Mouse (Mus musculus) lung, embryonic 15.5 days (tissue): ENCODE measurements around the gene Cyp20a1. TPM values are rescaled to one million over a fixed set of nuclear protein-coding genes. Genes with fewer than 3 reads are reported as not detected.
A peak's percentile ranks its signal among the peaks of the same experiment; 100 is the strongest.

Experiments used
- ATAC-seq: fragments of 200-750 bp; cut with Nextera tagmentation; 2 replicates; pipeline ENCODE4 v1.8.0; 2017; ENCODE audit warnings: moderate number of reproducible peaks, borderline replicate concordance; ENCODE audit not compliant: low FRiP score, low TSS enrichment; ENCODE audit errors: extremely low read depth
- H3K27ac ChIP-seq: fragments of 300-500 bp; sonication (generic); 2 replicates; pipeline ENCODE4 v1.5.1; 2015; ENCODE audit warnings: moderate library complexity, mild to moderate bottlenecking, inconsistent platforms
- H3K27me3 ChIP-seq: fragments of 300-500 bp; sonication (generic); 2 replicates; pipeline ENCODE4 v1.6.1; 2015; ENCODE audit warnings: inconsistent platforms
- H3K36me3 ChIP-seq: fragments of 300-500 bp; sonication (generic); 2 replicates; pipeline ENCODE4 v1.6.1; 2015; ENCODE audit warnings: inconsistent platforms
- H3K4me1 ChIP-seq: fragments of 300-500 bp; sonication (generic); 2 replicates; pipeline ENCODE4 v1.6.1; 2015; ENCODE audit warnings: inconsistent platforms
- H3K4me2 ChIP-seq: fragments of 300-500 bp; sonication (generic); 2 replicates; pipeline ENCODE4 v1.6.1; 2015; ENCODE audit warnings: inconsistent platforms, mild to moderate bottlenecking, moderate library complexity
- H3K4me3 ChIP-seq: fragments of 300-500 bp; sonication (generic); 2 replicates; pipeline ENCODE4 v1.5.1; 2015; ENCODE audit warnings: mild to moderate bottlenecking, inconsistent platforms
- H3K9ac ChIP-seq: fragments of 300-500 bp; sonication (generic); 2 replicates; pipeline ENCODE4 v1.6.1; 2015; ENCODE audit warnings: inconsistent platforms
- H3K9me3 ChIP-seq: fragments of 300-500 bp; sonication (generic); 2 replicates; pipeline ENCODE4 v1.6.1; 2016; ENCODE audit warnings: inconsistent platforms
- WGBS: fragments of 180-500 bp; shearing (Covaris S2); methylation state at CpG from one replicate; pipeline ENCODE4 v1.1.7; 2015; 5-methylcytosine and 5-hydroxymethylcytosine counted together
- polyA plus RNA-seq: library from polyadenylated mRNA; unstranded; fragments of >200 nt; fragmentation: Nextera tagmentation; extraction: Ambion mirVana; gene quantifications from 2 replicates; pipeline ENCODE4 v1.2.1, GENCODE M21; 2015

Gene Cyp20a1
- 30.7 and 33.9 TPM in 2 replicates for polyA plus RNA-seq

- Histone ChIP-seq H3K36me3 (peaks cover 8% of the 10 kb centered on the region; the same call in 1 of the 2 replicates), H3K4me1 (peaks cover 19% of the 10 kb centered on the region; the same call in 1 of the 2 replicates), H3K9ac (peak within 1 kb of the TSS; percentile 60), H3K27ac (peak within 1 kb of the TSS; percentile 97), H3K4me3 (peak within 1 kb of the TSS; percentile 75), H3K9me3 (0 out of 2 replicates have a peak, but pooled peaks cover 2% of the 10 kb centered on the region), H3K4me2 (peak within 1 kb of the TSS; percentile 57), H3K27me3 (no peaks in the 10 kb centered on the region)
- peak; percentile 99 for ATAC-seq
- WGBS = 1% methylated on average over 60 of the region's 60 CpGs
These were observed at the start of gene Cyp20a1 for GRCm38 (mm10) chr1:60342808-60343629. Gene Cyp20a1, plus strand, starts transcription at chr1:60343323.

GRCm38 (mm10) chr1:60293921-60294320 lies 49.2 kb upstream of the Cyp20a1 start:
- no peaks in the 10 kb centered on the region for H3K27me3 ChIP-seq
- ATAC-seq = no peak
- WGBS = 61% methylated on average over 1 of the region's 1 CpGs
- H3K4me3 ChIP-seq = no peak overlapping the region
- H3K36me3 ChIP-seq = peaks cover 40% of the 10 kb centered on the region
- H3K9ac ChIP-seq = no peak overlapping the region
- no peaks in the 10 kb centered on the region for H3K4me1 ChIP-seq
- H3K4me2 ChIP-seq = no peak overlapping the region
- H3K27ac ChIP-seq = no peak overlapping the region
- no peaks in the 10 kb centered on the region for H3K9me3 ChIP-seq

GRCm38 (mm10) chr1:60343630-60344455 lies 720 bp downstream of the Cyp20a1 start:
- 9% methylated on average over 14 of the region's 14 CpGs for WGBS
- Histone ChIP-seq H3K4me2 (peak overlapping the region; percentile 57), H3K4me1 (peaks cover 19% of the 10 kb centered on the region; the same call in 1 of the 2 replicates), H3K9me3 (0 out of 2 replicates have a peak, but pooled peaks cover 2% of the 10 kb centered on the region), H3K27me3 (no peaks in the 10 kb centered on the region), H3K4me3 (peak overlapping the region; percentile 75), H3K9ac (peak overlapping the region; percentile 60), H3K36me3 (peaks cover 4% of the 10 kb centered on the region; the same call in 1 of the 2 replicates), H3K27ac (peak overlapping the region; percentile 97)
- ATAC-seq = 0 out of 2 replicates have a peak, but pooled peaks have one; percentile 2

- H3K4me2 ChIP-seq = peak overlapping the region; percentile 57
- H3K27me3 ChIP-seq = no peaks in the 10 kb centered on the region
- WGBS = 41% methylated on average over 6 of the region's 6 CpGs
- no peak for ATAC-seq
- no peaks in the 10 kb centered on the region for H3K36me3 ChIP-seq
- H3K4me3 ChIP-seq = no peak overlapping the region
- peaks cover 7% of the 10 kb centered on the region; the same call in 1 of the 2 replicates for H3K9me3 ChIP-seq
- no peak overlapping the region for H3K9ac ChIP-seq
- peaks cover 19% of the 10 kb centered on the region; the same call in 1 of the 2 replicates for H3K4me1 ChIP-seq
- no peak overlapping the region for H3K27ac ChIP-seq
These were observed 1.5 kb downstream of the Cyp20a1 start for GRCm38 (mm10) chr1:60344670-60345069.

- WGBS = 33% methylated on average over 2 of the region's 2 CpGs
- Histone ChIP-seq H3K9me3 (peaks cover 8% of the 10 kb centered on the region; the same call in 1 of the 2 replicates), H3K4me3 (no peak overlapping the region), H3K27me3 (no peaks in the 10 kb centered on the region), H3K4me2 (no peak overlapping the region), H3K27ac (peak overlapping the region; percentile 26; the same call in 1 of the 2 replicates), H3K9ac (no peak overlapping the region), H3K4me1 (peaks cover 19% of the 10 kb centered on the region; the same call in 1 of the 2 replicates), H3K36me3 (no peaks in the 10 kb centered on the region)
- no peak for ATAC-seq
These were observed 2.6 kb downstream of the Cyp20a1 start for GRCm38 (mm10) chr1:60345712-60346111.

- Histone ChIP-seq H3K27me3 (no peaks in the 10 kb centered on the region), H3K9ac (no peak overlapping the region), H3K4me1 (no peaks in the 10 kb centered on the region), H3K4me2 (no peak overlapping the region), H3K4me3 (no peak overlapping the region), H3K36me3 (peaks cover 12% of the 10 kb centered on the region; the same call in 1 of the 2 replicates), H3K9me3 (peaks cover 6% of the 10 kb centered on the region; the same call in 1 of the 2 replicates), H3K27ac (no peak overlapping the region)
- WGBS = 83% methylated on average over 5 of the region's 5 CpGs
- ATAC-seq = no peak
These were observed 9.7 kb downstream of the Cyp20a1 start for GRCm38 (mm10) chr1:60352786-60353185.

- Histone ChIP-seq H3K4me2 (no peak overlapping the region), H3K4me1 (no peaks in the 10 kb centered on the region), H3K27me3 (no peaks in the 10 kb centered on the region), H3K4me3 (no peak overlapping the region), H3K36me3 (peaks cover 14% of the 10 kb centered on the region; the same call in 1 of the 2 replicates), H3K9me3 (no peaks in the 10 kb centered on the region), H3K9ac (no peak overlapping the region), H3K27ac (no peak overlapping the region)
- WGBS = 88% methylated on average over 1 of the region's 1 CpGs
- ATAC-seq = no peak
These were observed 18.5 kb downstream of the Cyp20a1 start for GRCm38 (mm10) chr1:60361626-60362025.

- H3K4me1 ChIP-seq = no peaks in the 10 kb centered on the region
- H3K9ac ChIP-seq = no peak overlapping the region
- H3K4me3 ChIP-seq = no peak overlapping the region
- WGBS = 76% methylated on average over 1 of the region's 1 CpGs
- H3K27ac ChIP-seq = no peak overlapping the region
- no peak overlapping the region for H3K4me2 ChIP-seq
- no peaks in the 10 kb centered on the region for H3K9me3 ChIP-seq
- no peaks in the 10 kb centered on the region for H3K27me3 ChIP-seq
- no peak for ATAC-seq
- peaks cover 31% of the 10 kb centered on the region for H3K36me3 ChIP-seq
These were observed 33.4 kb downstream of the Cyp20a1 start for GRCm38 (mm10) chr1:60376556-60376955.

GRCm38 (mm10) chr1:60381910-60382309 lies 38.8 kb downstream of the Cyp20a1 start:
- Histone ChIP-seq H3K9ac (no peak overlapping the region), H3K27ac (no peak overlapping the region)
- ATAC-seq = no peak

GRCm38 (mm10) chr1:60404848-60405247 lies 61.7 kb downstream of the Cyp20a1 start:
- H3K4me2 ChIP-seq = no peak overlapping the region
- H3K9me3 ChIP-seq = no peaks in the 10 kb centered on the region
- H3K4me3 ChIP-seq = no peak overlapping the region
- no peaks in the 10 kb centered on the region for H3K27me3 ChIP-seq
- H3K4me1 ChIP-seq = 0 out of 2 replicates have a peak, but pooled peaks cover 3% of the 10 kb centered on the region
- H3K27ac ChIP-seq = no peak overlapping the region
- no peak for ATAC-seq
- WGBS = 100% methylated on average over 1 of the region's 1 CpGs
- no peak overlapping the region for H3K9ac ChIP-seq
- H3K36me3 ChIP-seq = no peaks in the 10 kb centered on the region

More at GRCm38 (mm10) chr1:60381910-60382309, 38.8 kb downstream of the Cyp20a1 start:
- H3K4me1 ChIP-seq = no peaks in the 10 kb centered on the region
- no peak overlapping the region for H3K4me3 ChIP-seq
- no peak overlapping the region for H3K4me2 ChIP-seq
- 86% methylated on average over 3 of the region's 3 CpGs for WGBS
- no peaks in the 10 kb centered on the region for H3K9me3 ChIP-seq
- no peaks in the 10 kb centered on the region for H3K27me3 ChIP-seq
- H3K36me3 ChIP-seq = peaks cover 29% of the 10 kb centered on the region

- Histone ChIP-seq H3K9me3 (no peaks in the 10 kb centered on the region), H3K9ac (peak overlapping the region; percentile 87), H3K4me1 (peaks cover 16% of the 10 kb centered on the region; the same call in 1 of the 2 replicates), H3K36me3 (no peaks in the 10 kb centered on the region), H3K27me3 (no peaks in the 10 kb centered on the region), H3K27ac (peak overlapping the region; percentile 92), H3K4me2 (peak overlapping the region; percentile 70), H3K4me3 (peak overlapping the region; percentile 97)
- ATAC-seq = peak; percentile 36; the same call in 1 of the 2 replicates
- 13% methylated on average over 13 of the region's 13 CpGs for WGBS
These were observed 65.5 kb downstream of the Cyp20a1 start for GRCm38 (mm10) chr1:60408501-60409167.
